Mouse (Mus musculus) kidney, adult 2 months (tissue): ENCODE data around the gene Bud23. TPM values are rescaled to one million over a fixed set of nuclear protein-coding genes. Genes with fewer than 3 reads are reported as not detected.
A peak's percentile ranks its signal among the peaks of the same experiment; 100 is the strongest.

ENCODE experiments used
- DNase-seq: peaks from one replicate; pipeline ENCODE4 v3.0.0; 2021
- H3K27ac ChIP-seq: fragments of 200-500 bp; 2 replicates; pipeline ENCODE4 v1.5.1; 2012; ENCODE audit warnings: low read depth, low read length, control low read depth, inconsistent platforms; ENCODE audit not compliant: insufficient read depth
- H3K27me3 ChIP-seq: fragments of 200-500 bp; replicated peaks from 2 replicates; pipeline ENCODE4 v1.6.1; 2012; ENCODE audit warnings: mild to moderate bottlenecking, moderate library complexity, low read length, inconsistent platforms; ENCODE audit not compliant: control insufficient read depth, insufficient read depth
- H3K36me3 ChIP-seq: fragments of 200-500 bp; 2 replicates; pipeline ENCODE4 v1.6.1; 2012; ENCODE audit warnings: mild to moderate bottlenecking, moderate library complexity, low read length, inconsistent platforms; ENCODE audit not compliant: control insufficient read depth, insufficient read depth
- H3K4me1 ChIP-seq: fragments of 200-500 bp; 2 replicates; pipeline ENCODE4 v1.6.1; 2011; ENCODE audit warnings: low read length; ENCODE audit not compliant: control insufficient read depth, insufficient read depth
- H3K4me3 ChIP-seq: fragments of 200-500 bp; 2 replicates; pipeline ENCODE4 v1.5.1; 2011; ENCODE audit warnings: mild to moderate bottlenecking, low read depth, low read length, control low read depth; ENCODE audit not compliant: insufficient read depth
- CTCF ChIP-seq: fragments of 200-500 bp; conservative IDR thresholded peaks from 2 replicates; pipeline ENCODE4 v1.5.1; 2011; ENCODE audit warnings: low read depth, mild to moderate bottlenecking, control low read depth, low read length, moderate library complexity, mixed read lengths; ENCODE audit not compliant: insufficient read depth, insufficient read length
- POLR2A ChIP-seq: fragments of 200-500 bp; IDR thresholded peaks from one replicate; pipeline ENCODE4 v1.6.1; 2011; ENCODE audit warnings: low read depth, low read length, control low read depth
- WGBS: fragments of 180-500 bp; shearing (Covaris S2); methylation state at CpG from one replicate; pipeline ENCODE4 v1.1.7; 2018; 5-methylcytosine and 5-hydroxymethylcytosine counted together
- polyA plus RNA-seq: library from polyadenylated mRNA; depleted of rRNA; stranded (reverse); fragments of >200 nt; gene quantifications from 2 replicates; pipeline ENCODE4 v1.2.3, GENCODE M21; 2012

Gene Bud23
- polyA plus RNA-seq, 1 experiment: 50.7 TPM

DNA sequence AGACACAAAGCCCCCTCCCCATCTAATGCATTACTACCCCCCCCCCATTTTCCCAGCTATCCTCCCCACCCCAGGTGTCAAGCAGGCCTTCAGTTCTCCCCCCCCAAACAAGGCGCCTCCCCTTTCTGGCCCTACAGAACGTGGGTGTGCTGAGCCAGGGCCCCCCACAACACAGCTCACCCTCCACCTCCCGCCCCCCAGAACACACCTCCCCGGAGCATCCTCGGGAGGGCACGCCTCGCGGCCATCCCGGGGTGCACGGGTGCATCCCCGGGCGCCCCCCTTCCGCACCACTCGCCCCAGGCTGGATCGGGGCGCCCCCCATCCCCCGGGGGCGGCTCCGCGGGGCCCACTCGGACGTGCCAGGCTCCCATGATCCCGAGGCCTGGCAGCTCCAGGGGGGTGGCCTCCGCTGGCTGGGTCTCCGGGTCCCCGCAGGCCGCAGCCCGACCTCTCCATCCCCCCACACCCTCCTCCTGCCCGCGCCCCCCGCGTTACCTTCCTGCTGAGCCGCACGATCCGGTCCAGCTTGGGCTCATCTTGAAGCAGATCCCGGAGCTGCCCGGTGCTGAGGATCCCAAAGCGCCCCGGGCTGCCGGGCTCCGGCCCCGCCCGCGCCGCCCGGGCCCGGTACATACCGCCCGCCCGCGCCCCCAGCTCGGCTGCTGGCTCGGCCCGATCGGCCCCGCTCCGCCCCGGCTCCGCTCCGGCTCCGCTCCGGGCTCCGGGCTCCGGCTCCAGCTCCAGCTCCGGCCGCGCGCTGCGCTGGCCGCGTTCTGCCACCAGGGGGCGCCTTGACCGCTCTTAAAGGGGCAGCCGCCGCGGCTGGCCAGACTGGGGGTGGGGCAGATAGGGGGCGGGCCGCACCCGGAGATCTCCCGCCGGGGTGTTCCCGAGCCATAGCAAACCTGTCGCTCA lies 13.1 kb upstream of the Bud23 start, which contains the start of gene Vps37d:
Gene Vps37d (minus strand): TSS at position 703 of the 918 bp plus-strand sequence.
- DNase-seq: peak; percentile 94
- WGBS: 1% methylated on average over 76 of the region's 83 CpGs

DNA sequence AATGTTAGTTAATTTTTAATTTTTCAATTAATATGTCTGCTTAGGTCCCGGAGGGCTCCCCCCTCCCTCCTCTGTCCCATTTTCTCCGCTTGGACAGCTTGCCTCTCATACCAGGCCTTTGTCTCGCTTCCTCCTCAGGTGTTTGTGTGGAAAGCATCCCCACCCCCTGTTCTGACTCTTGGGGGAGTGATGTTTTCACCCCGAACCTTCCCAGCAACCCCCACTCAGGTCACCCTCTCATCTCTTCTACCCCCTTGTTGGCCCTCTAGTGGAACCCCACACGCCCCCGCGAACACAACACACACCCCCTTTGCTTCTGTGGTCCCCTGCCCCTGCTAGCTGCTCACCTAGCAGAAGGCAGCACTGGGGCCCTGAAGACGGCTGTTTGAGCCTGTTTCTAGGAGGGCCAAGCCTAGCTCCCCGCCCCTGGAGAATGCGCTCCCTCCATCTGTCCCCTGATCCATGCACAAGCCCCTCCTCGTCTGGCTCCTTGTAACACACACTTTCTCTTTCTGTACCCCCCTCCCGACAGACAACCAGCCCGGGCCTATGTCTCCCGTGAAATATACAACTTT lies 12.3 kb upstream of the Bud23 start:
- peak overlapping the region; percentile 14 for H3K27ac ChIP-seq
- TF ChIP-seq CTCF: no peak
- TF ChIP-seq POLR2A: no peak
- no peaks in the 10 kb centered on the region for H3K36me3 ChIP-seq
- no peaks in the 10 kb centered on the region for H3K27me3 ChIP-seq
- DNase-seq: peak; percentile 88
- H3K4me3 ChIP-seq: peak overlapping the region; percentile 78
- WGBS: 16% methylated on average over 14 of the region's 14 CpGs
- peaks cover 10% of the 10 kb centered on the region; the same call in 1 of the 2 replicates for H3K4me1 ChIP-seq

More for the DNA sequence above, 13.1 kb upstream of the Bud23 start, which contains the start of gene Vps37d:
- no peaks in the 10 kb centered on the region for H3K27me3 ChIP-seq
- H3K4me1 ChIP-seq: peaks cover 10% of the 10 kb centered on the region; the same call in 1 of the 2 replicates
- no peaks in the 10 kb centered on the region for H3K36me3 ChIP-seq
- peak within 1 kb of the TSS; percentile 53 for H3K27ac ChIP-seq
- peak within 1 kb of the TSS; percentile 78 for H3K4me3 ChIP-seq
- TF ChIP-seq CTCF (peak; percentile 57), POLR2A (no peak)

DNA sequence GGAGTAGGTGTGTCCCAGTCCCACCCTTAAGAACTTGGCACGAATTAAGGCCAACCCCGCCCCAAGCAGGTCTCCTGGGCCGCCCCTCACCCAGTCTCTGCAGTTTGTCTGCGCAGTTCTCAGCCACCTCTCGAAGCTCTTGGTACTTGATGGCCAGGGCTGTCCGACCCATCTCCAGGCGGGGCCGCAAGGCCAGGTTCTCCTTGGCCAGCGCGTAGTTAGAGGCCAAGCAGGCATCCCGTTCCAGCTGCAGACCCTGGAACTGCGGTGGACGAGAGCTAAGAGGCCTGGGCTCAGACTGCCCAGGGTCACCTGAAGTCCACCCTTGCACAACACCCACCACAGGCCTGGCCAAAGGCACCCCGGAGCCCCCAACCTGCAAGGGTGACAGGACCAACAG lies 11.6 kb upstream of the Bud23 start:
- Histone ChIP-seq H3K4me1 (peaks cover 10% of the 10 kb centered on the region; the same call in 1 of the 2 replicates), H3K4me3 (peak overlapping the region; percentile 12; the same call in 1 of the 2 replicates), H3K36me3 (no peaks in the 10 kb centered on the region), H3K27ac (peak overlapping the region; percentile 85), H3K27me3 (no peaks in the 10 kb centered on the region)
- 40% methylated on average over 14 of the region's 14 CpGs for WGBS
- TF ChIP-seq POLR2A: no peak
- TF ChIP-seq CTCF: no peak
- DNase-seq: peak; percentile 30

DNA sequence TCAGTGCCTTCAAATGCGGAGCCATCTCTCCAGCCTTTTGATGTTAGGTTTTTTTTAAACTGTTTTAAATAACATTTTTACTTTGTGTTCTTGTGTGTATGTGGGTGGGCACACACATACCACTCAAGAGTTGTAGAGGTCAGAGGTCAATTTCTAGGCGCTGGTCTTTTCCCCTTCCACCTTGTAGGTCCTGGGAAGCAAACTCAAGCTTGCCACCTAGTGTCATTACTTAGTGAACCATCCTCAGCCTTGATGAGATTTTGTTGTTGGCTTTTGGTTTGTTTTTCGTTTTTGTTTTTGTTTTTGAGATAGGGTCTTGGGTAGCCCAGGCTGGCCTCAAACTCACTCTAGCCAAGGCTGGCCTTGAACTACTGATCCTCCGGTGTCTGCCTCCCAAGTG lies 10.9 kb upstream of the Bud23 start:
- TF ChIP-seq CTCF (peak; percentile 27; the same call in 1 of the 2 replicates), POLR2A (no peak)
- no peak for DNase-seq
- Histone ChIP-seq H3K27ac (no peak overlapping the region), H3K4me3 (no peak overlapping the region), H3K36me3 (no peaks in the 10 kb centered on the region), H3K27me3 (no peaks in the 10 kb centered on the region), H3K4me1 (peaks cover 10% of the 10 kb centered on the region; the same call in 1 of the 2 replicates)
- WGBS: 68% methylated on average over 4 of the region's 4 CpGs

DNA sequence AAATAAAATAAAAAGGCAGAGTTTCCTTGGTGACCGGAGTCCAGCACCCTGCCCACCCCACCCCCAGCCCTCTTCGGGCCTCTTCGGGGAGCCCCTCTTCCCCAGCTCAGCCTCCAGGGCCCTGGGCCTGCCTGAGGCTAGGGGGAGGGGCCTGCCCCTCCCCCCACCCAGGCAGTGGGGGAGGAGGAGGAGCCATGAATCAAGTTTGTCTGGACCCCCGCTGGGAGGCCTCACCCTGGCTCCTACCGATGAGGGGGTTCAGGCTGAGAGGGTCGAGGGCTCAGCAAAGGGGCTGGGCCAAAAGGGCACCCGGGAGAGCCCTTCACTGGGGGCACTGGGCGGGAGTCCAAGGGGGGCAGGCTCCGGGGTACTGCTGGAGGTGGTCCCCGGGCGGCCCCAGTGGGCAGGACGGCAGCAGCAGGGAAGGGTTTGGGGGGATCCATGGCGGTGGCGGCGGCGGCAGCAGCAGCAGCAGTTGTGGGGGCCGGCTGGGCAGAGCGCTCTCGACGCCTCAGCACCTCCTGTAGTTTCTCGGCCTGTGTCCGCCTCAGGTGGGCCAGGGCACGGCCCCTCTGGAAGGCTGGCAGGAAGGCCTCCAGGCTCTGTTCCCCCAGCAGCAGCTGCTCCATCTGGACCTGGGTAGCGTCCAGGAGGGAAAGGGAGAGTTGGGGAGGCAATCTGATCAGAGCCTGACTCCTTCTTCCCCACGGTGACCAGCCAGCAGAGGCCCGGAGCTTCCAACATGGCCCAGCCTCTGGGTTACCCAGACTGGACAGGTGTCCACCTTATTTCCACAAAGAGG lies 8.8 kb upstream of the Bud23 start:
- H3K27ac ChIP-seq: no peak overlapping the region
- 50% methylated on average over 26 of the region's 26 CpGs for WGBS

DNA sequence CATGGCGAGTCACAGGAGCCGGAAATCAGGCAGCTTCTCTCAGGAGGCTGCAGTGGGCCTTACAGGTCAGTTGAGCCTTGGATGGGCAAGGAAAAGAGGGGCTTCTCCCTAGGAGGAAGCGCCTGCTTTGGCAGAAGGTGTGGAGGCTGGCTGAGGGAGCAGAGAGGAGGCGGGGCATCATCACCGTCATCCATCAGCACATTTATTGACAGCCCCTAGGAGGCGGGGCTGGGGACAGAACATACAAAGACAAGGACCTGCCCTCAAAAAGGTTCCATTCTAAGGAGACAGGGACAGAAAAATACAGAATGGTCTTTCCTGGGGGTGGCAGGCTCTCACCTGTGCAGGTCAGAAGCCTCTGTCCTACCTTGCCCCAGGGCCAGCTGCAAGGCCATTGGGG lies 8.0 kb upstream of the Bud23 start:
- H3K36me3 ChIP-seq: no peaks in the 10 kb centered on the region
- no peak overlapping the region for H3K4me3 ChIP-seq
- no peaks in the 10 kb centered on the region for H3K27me3 ChIP-seq
- H3K27ac ChIP-seq: no peak overlapping the region
- DNase-seq: no peak
- H3K4me1 ChIP-seq: peaks cover 7% of the 10 kb centered on the region; the same call in 1 of the 2 replicates
- 94% methylated on average over 6 of the region's 6 CpGs for WGBS
- TF ChIP-seq CTCF (no peak), POLR2A (no peak)

More for the DNA sequence above, 8.8 kb upstream of the Bud23 start:
- Histone ChIP-seq H3K4me1 (peaks cover 8% of the 10 kb centered on the region; the same call in 1 of the 2 replicates), H3K27me3 (no peaks in the 10 kb centered on the region), H3K4me3 (no peak overlapping the region), H3K36me3 (no peaks in the 10 kb centered on the region)
- TF ChIP-seq POLR2A (no peak), CTCF (no peak)
- no peak for DNase-seq
